Mouse (Mus musculus): ENCODE data around the gene Hsd3b4.
"Not testable (repeated sequence)": the region's sequence is repeated elsewhere in the genome, so short reads cannot be mapped to it uniquely, and the experiment has no call there.

DNA sequence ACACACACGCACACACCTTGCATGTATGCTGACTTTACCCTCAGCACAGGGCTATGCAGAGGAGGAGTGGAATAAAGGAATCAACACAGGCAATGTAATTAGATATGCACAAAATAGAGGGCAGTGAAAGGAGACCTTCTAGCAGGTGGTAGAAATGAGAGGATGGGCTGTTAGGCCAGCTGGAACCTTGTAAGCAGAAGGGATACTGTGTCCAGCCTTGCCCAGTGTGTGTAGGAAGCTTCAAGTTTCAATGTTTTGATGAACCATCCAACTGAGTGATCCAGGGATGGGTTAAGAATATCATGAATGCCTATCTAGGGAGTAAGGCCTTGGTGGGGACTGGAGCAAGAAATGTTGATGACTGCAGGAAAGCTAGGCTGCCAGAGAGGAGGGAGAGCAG lies 38.2 kb upstream of the Hsd3b4 start:
- TF ChIP-seq CTCF, POLR2A (IDR thresholded peaks at IDR 0.05; ENCODE audit: extremely low read depth, insufficient read depth, low read length): not testable (repeated sequence)
